ENCODE assay signal across 8 mouse cellular contexts in the genomic region with DNA sequence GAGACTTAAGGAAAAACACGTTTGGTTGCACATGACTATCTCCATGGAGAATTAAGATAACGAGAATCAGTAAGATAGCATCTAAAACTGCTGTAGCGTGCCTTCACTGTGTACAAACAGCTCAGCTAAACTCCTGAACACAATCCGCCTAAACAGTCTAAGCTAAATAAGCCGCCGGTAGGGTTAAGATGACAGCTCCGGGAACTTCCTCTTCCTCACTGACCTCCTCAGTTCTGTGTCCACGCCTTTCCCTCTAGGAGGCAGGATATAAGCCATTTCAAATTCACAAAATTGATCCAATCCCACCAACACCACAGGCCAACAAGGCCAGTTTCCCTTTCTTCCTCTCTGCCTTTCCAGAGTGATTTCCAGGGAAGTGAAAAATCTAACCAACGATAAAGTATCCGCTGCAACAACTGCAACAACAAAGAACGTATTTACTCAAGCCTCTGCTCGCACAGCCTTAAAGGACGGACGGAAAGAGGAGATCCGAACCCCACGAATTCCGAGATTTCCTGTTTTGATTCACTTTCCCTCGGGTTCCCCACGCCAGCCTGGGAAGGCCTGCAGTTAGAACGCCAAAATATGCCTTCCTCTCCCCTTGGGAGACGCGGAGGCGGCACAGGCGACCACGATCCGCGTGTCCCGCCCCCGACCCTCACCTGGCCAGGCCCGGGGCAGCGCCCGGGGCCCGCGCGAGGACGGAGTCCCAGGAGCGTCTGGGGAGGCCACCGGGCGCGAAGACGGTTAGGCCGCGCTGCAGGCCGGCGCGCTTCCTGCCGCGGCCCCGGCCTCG. TPM values are rescaled to one million over a fixed set of nuclear protein-coding genes. Genes with fewer than 3 reads are reported as not detected.
A peak's percentile ranks its signal among the peaks of the same experiment; 100 is the strongest.
DNase-seq lines count a peak whose midpoint lies in the region; ATAC-seq and TF ChIP-seq lines count a peak whose summit lies in the region.

No protein-coding gene starts in this region.

- WGBS in embryonic facial prominence, embryonic 15.5 days: 1% methylated on average over 47 of the region's 50 CpGs
- WGBS in macrophage (ENCODE audit: missing documents): under 1% methylated on average over 49 of the region's 50 CpGs

- peak overlapping the region; percentile 86 for H3K9ac ChIP-seq in ES-E14 (ENCODE audit: insufficient read depth, low read depth, low read length, poor library complexity, severe bottlenecking)
- H3K9ac ChIP-seq in embryonic facial prominence, embryonic 15.5 days: peak overlapping the region; percentile 98

- peak; percentile 35; the same call in 1 of the 2 replicates for ATAC-seq in embryonic facial prominence, embryonic 15.5 days (ENCODE audit: insufficient number of reproducible peaks, low FRiP score, low TSS enrichment, low read depth)
- peak; percentile 50 to 55 for ATAC-seq in hematopoietic stem cell, adult 5-6 weeks (replicated peaks in 1 of 2; ENCODE audit: insufficient read depth in 1 of 2, low FRiP score in 2 of 2, low TSS enrichment in 1 of 2, low read depth in 1 of 2, poor library complexity in 2 of 2, severe bottlenecking in 2 of 2)
- no peak for ATAC-seq in activated CD4-positive, CD25-positive, alpha-beta regulatory T cell, adult 4 months

- peaks cover 2 to 4% of the 10 kb centered on the region in 2 experiments; a peak in 2 of 4 replicates for H3K4me1 ChIP-seq in ES-E14 (ENCODE audit: control insufficient read depth in 2 of 2, insufficient read depth in 2 of 2, low read length in 2 of 2, poor library complexity in 1 of 2)
- H3K4me1 ChIP-seq in embryonic facial prominence, embryonic 15.5 days: peaks cover 6% of the 10 kb centered on the region; the same call in 1 of the 2 replicates

- no peaks in the 10 kb centered on the region for H3K27me3 ChIP-seq in embryonic facial prominence, embryonic 15.5 days

- peaks cover 56% of the 10 kb centered on the region for H3K79me2 ChIP-seq in macrophage (ENCODE audit: inconsistent target)

- in situ Hi-C loops in ES-E14 (cut with MboI; ENCODE audit: low sequenced_read_pairs in 2 of 2, unreplicated experiment in 2 of 2): no loop called here

- no peak for DNase-seq in ES-E14 (ENCODE audit: low read depth, low spot score)
- DNase-seq in adrenal gland, postnatal 36 days: peak; percentile 27 to 42
- peak; percentile 8 to 24 for DNase-seq in layer of hippocampus, postnatal 25 days (ENCODE audit: extremely low spot score in 1 of 2, low spot score in 1 of 2)
- peak; percentile 28 to 42 for DNase-seq in right cerebral cortex, adult 2 months (ENCODE audit: low spot score in 2 of 2)

- peak overlapping the region; percentile 85 to 90 for H3K4me3 ChIP-seq in ES-E14 (ENCODE audit: insufficient read depth in 1 of 2, low read depth in 1 of 2, low read length in 2 of 2, poor library complexity in 1 of 2, severe bottlenecking in 1 of 2)
- peak overlapping the region; percentile 97 for H3K4me3 ChIP-seq in embryonic facial prominence, embryonic 15.5 days (replicated peaks)
- H3K4me3 ChIP-seq in macrophage (ENCODE audit: inconsistent target): peak overlapping the region; percentile 70

- no peaks in the 10 kb centered on the region for H3K9me3 ChIP-seq in ES-E14 (ENCODE audit: control insufficient read depth, insufficient read depth, low read depth, low read length)
- H3K9me3 ChIP-seq in embryonic facial prominence, embryonic 15.5 days (replicated peaks): no peaks in the 10 kb centered on the region

- H3K36me3 ChIP-seq in ES-E14 (ENCODE audit: control insufficient read depth, insufficient read depth, low read length, poor library complexity, severe bottlenecking) (no peaks in the 10 kb centered on the region), macrophage (ENCODE audit: inconsistent target) (no peaks in the 10 kb centered on the region)
- H3K36me3 ChIP-seq in embryonic facial prominence, embryonic 15.5 days: no peaks in the 10 kb centered on the region

- peak overlapping the region; percentile 60 for H3K4me2 ChIP-seq in embryonic facial prominence, embryonic 15.5 days (replicated peaks)

- H3K27ac ChIP-seq in ES-E14 (ENCODE audit: insufficient read depth, low read depth, low read length, poor library complexity, severe bottlenecking): no peak overlapping the region
- H3K27ac ChIP-seq in embryonic facial prominence, embryonic 15.5 days (replicated peaks): peak overlapping the region; percentile 99
- peak overlapping the region; percentile 82 for H3K27ac ChIP-seq in macrophage

TF ChIP-seq in ES-E14, 5 proteins besides CTCF, POLR2A, EP300 and RAD21:
- TF ChIP-seq CHD2 (IDR thresholded peaks at IDR 0.05; ENCODE audit: low read depth, low read length) (no peak), ZC3H11A (IDR thresholded peaks at IDR 0.05; ENCODE audit: borderline replicate concordance, low read depth, low read length) (no peak)

RNA-seq across cellular contexts. Expression of gene Cnot6l, which starts 3.3 kb away (rescaled TPM):
- total RNA-seq in ES-E14 (2012; rRNA removed): 8.4 TPM in 2 replicates
- total RNA-seq in adrenal gland, postnatal 36 days (2021): 100 to 1,000 TPM in 1 of 2 experiments, 10 to 100 TPM in 1; 80.4 to 106 TPM
- 21.3 and 27.4 TPM in 2 replicates for polyA plus RNA-seq in embryonic facial prominence, embryonic 15.5 days (2015; fragmentation: Nextera tagmentation; extraction: Ambion mirVana)
- total RNA-seq in hematopoietic stem cell, adult 5-6 weeks (2017): 109 and 128 TPM in 2 replicates
- 10 to 100 TPM; 68.4 to 69.9 TPM for total RNA-seq in layer of hippocampus, postnatal 25 days (2021)
- total RNA-seq in macrophage (2018; cell fraction: chromatin; rRNA removed): 100 to 1,000 TPM in 6 of 26 experiments, 10 to 100 TPM in 20; 12.2 to 143 (median 69.2) TPM
- total RNA-seq in macrophage (2018; cell fraction: cytosol; rRNA removed): 10 to 100 TPM; 36.7 to 73.7 (median 55.5) TPM
- 100 to 1,000 TPM in 6 of 26 experiments, 10 to 100 TPM in 20; 21.8 to 153 (median 64.5) TPM for total RNA-seq in macrophage (2018; cell fraction: nucleus; rRNA removed)
- polyA plus RNA-seq in macrophage (2018): 29.0 to 34.1 TPM (median 33.3 TPM) in 3 replicates
- polyA plus RNA-seq in activated CD4-positive, CD25-positive, alpha-beta regulatory T cell, adult 4 months (2017; shearing (Covaris generic)): 10 to 100 TPM; 77.2 to 84.4 TPM

RNA-seq across cellular contexts. Expression of gene Mrpl1, which starts 48.6 kb away (rescaled TPM):
- total RNA-seq in ES-E14 (2012; rRNA removed): 19.6 and 27.9 TPM in 2 replicates
- total RNA-seq in adrenal gland, postnatal 36 days (2021): 10 to 100 TPM; 21.1 to 22.8 TPM
- polyA plus RNA-seq in embryonic facial prominence, embryonic 15.5 days (2015; fragmentation: Nextera tagmentation; extraction: Ambion mirVana): 17.6 TPM in 2 replicates
- 31.8 and 45.9 TPM in 2 replicates for total RNA-seq in hematopoietic stem cell, adult 5-6 weeks (2017)
- total RNA-seq in layer of hippocampus, postnatal 25 days (2021): 10 to 100 TPM; 16.0 to 18.3 TPM
- total RNA-seq in macrophage (2018; cell fraction: chromatin; rRNA removed): 10 to 100 TPM in 24 of 26 experiments, 1 to 10 TPM in 2; 6.9 to 45.5 (median 28.1) TPM
- total RNA-seq in macrophage (2018; cell fraction: cytosol; rRNA removed): 10 to 100 TPM in 25 of 26 experiments, 1 to 10 TPM in 1; 8.2 to 23.7 (median 16.0) TPM
- 10 to 100 TPM in 22 of 26 experiments, 1 to 10 TPM in 4; 7.2 to 42.6 (median 18.2) TPM for total RNA-seq in macrophage (2018; cell fraction: nucleus; rRNA removed)
- 13.0 to 20.4 TPM (median 15.7 TPM) in 3 replicates for polyA plus RNA-seq in macrophage (2018)
- 10 to 100 TPM; 17.4 to 20.5 TPM for polyA plus RNA-seq in activated CD4-positive, CD25-positive, alpha-beta regulatory T cell, adult 4 months (2017; shearing (Covaris generic))
